Mouse (Mus musculus) hindbrain, embryonic 10.5 days (tissue): ENCODE measurements around the gene Cyp11a1. TPM values are rescaled to one million over a fixed set of nuclear protein-coding genes. Genes with fewer than 3 reads are reported as not detected.

Experiments
- DNase-seq: peaks from one replicate; pipeline ENCODE4 v3.0.0-alpha.2; 2017; ENCODE audit warnings: low spot score
- H3K27ac ChIP-seq: fragments of 300-500 bp; sonication (generic); 2 replicates; pipeline ENCODE4 v1.5.1; 2016; ENCODE audit warnings: mild to moderate bottlenecking, moderate library complexity
- H3K27me3 ChIP-seq: fragments of 300-500 bp; sonication (generic); 2 replicates; pipeline ENCODE4 v1.6.1; 2016; ENCODE audit warnings: mild to moderate bottlenecking; ENCODE audit not compliant: poor library complexity, insufficient read depth, severe bottlenecking
- H3K36me3 ChIP-seq: fragments of 300-500 bp; sonication (generic); 2 replicates; pipeline ENCODE4 v1.6.1; 2016; ENCODE audit warnings: mild to moderate bottlenecking, moderate library complexity
- H3K4me1 ChIP-seq: fragments of 300-500 bp; sonication (generic); replicated peaks from 2 replicates; pipeline ENCODE4 v1.6.1; 2016; ENCODE audit warnings: mild to moderate bottlenecking
- H3K4me3 ChIP-seq: fragments of 300-500 bp; sonication (generic); 2 replicates; pipeline ENCODE4 v1.5.1; 2016; ENCODE audit warnings: mild to moderate bottlenecking, moderate library complexity
- H3K9me3 ChIP-seq: fragments of 300-500 bp; sonication (generic); 2 replicates; pipeline ENCODE4 v1.6.1; 2016; ENCODE audit warnings: mild to moderate bottlenecking, moderate library complexity
- WGBS: fragments of 180-500 bp; shearing (Covaris S2); methylation state at CpG from one replicate; pipeline ENCODE4 v1.1.7; 2016; 5-methylcytosine and 5-hydroxymethylcytosine counted together
- polyA plus RNA-seq: library from polyadenylated mRNA; unstranded; fragments of >200 nt; fragmentation: Nextera tagmentation; extraction: Ambion mirVana; gene quantifications from 2 replicates; pipeline ENCODE4 v1.2.1, GENCODE M21; 2016

Cyp11a1 gene
- polyA plus RNA-seq = not detected in 2 replicates

GRCm38 (mm10) chr9:58005753-58006461, at the start of gene Cyp11a1:
Cyp11a1 (plus strand) TSS chr9:58006411.
- Histone ChIP-seq H3K9me3 (no peaks in the 10 kb centered on the region), H3K27me3 (no peaks in the 10 kb centered on the region), H3K36me3 (no peaks in the 10 kb centered on the region), H3K27ac (no peak within 1 kb of the TSS), H3K4me3 (no peak within 1 kb of the TSS), H3K4me1 (peaks cover 27% of the 10 kb centered on the region)
- WGBS = 88% methylated on average over 16 of the region's 16 CpGs
- no peak for DNase-seq

GRCm38 (mm10) chr9:57956838-57957236, 49.4 kb upstream of the Cyp11a1 start:
- 81% methylated on average over 5 of the region's 5 CpGs for WGBS
- no peak overlapping the region for H3K27ac ChIP-seq
- H3K4me3 ChIP-seq = no peak overlapping the region

GRCm38 (mm10) chr9:57958615-57959014, 47.6 kb upstream of the Cyp11a1 start:
- no peaks in the 10 kb centered on the region; the same call in 1 of the 2 replicates for H3K27me3 ChIP-seq
- no peak for DNase-seq
- no peaks in the 10 kb centered on the region for H3K9me3 ChIP-seq

More at GRCm38 (mm10) chr9:57956838-57957236, 49.4 kb upstream of the Cyp11a1 start:
- H3K9me3 ChIP-seq = no peaks in the 10 kb centered on the region
- H3K36me3 ChIP-seq = peaks cover 36% of the 10 kb centered on the region
- H3K27me3 ChIP-seq = peaks cover 1% of the 10 kb centered on the region; the same call in 1 of the 2 replicates
- DNase-seq = no peak
- H3K4me1 ChIP-seq = peaks cover 35% of the 10 kb centered on the region

GRCm38 (mm10) chr9:57959399-57959798, 46.8 kb upstream of the Cyp11a1 start:
- DNase-seq = no peak
- no peaks in the 10 kb centered on the region; the same call in 1 of the 2 replicates for H3K27me3 ChIP-seq
- WGBS = 75% methylated on average over 10 of the region's 10 CpGs
- peaks cover 32% of the 10 kb centered on the region for H3K4me1 ChIP-seq
- no peak overlapping the region for H3K27ac ChIP-seq
- H3K9me3 ChIP-seq = no peaks in the 10 kb centered on the region
- H3K4me3 ChIP-seq = no peak overlapping the region
- H3K36me3 ChIP-seq = peaks cover 36% of the 10 kb centered on the region

More at GRCm38 (mm10) chr9:57958615-57959014, 47.6 kb upstream of the Cyp11a1 start:
- H3K36me3 ChIP-seq = peaks cover 36% of the 10 kb centered on the region
- H3K27ac ChIP-seq = no peak overlapping the region
- no peak overlapping the region for H3K4me3 ChIP-seq
- WGBS = 83% methylated on average over 1 of the region's 1 CpGs
- H3K4me1 ChIP-seq = peaks cover 31% of the 10 kb centered on the region

GRCm38 (mm10) chr9:57959886-57960866, 46.0 kb upstream of the Cyp11a1 start:
- peaks cover 36% of the 10 kb centered on the region for H3K36me3 ChIP-seq
- H3K27me3 ChIP-seq = no peaks in the 10 kb centered on the region; the same call in 1 of the 2 replicates
- no peak for DNase-seq
- H3K4me1 ChIP-seq = peaks cover 37% of the 10 kb centered on the region
- H3K9me3 ChIP-seq = no peaks in the 10 kb centered on the region
- H3K27ac ChIP-seq = no peak overlapping the region
- H3K4me3 ChIP-seq = no peak overlapping the region
- 88% methylated on average over 17 of the region's 17 CpGs for WGBS

- Histone ChIP-seq H3K36me3 (peaks cover 33% of the 10 kb centered on the region), H3K4me1 (peaks cover 36% of the 10 kb centered on the region), H3K4me3 (no peak overlapping the region), H3K9me3 (no peaks in the 10 kb centered on the region), H3K27ac (peak overlapping the region; percentile 36), H3K27me3 (no peaks in the 10 kb centered on the region; the same call in 1 of the 2 replicates)
- DNase-seq = no peak
- 88% methylated on average over 15 of the region's 15 CpGs for WGBS
Measured at GRCm38 (mm10) chr9:57961226-57961625, 45.0 kb upstream of the Cyp11a1 start.

GRCm38 (mm10) chr9:57961863-57962778, 44.1 kb upstream of the Cyp11a1 start:
- Histone ChIP-seq H3K4me3 (no peak overlapping the region), H3K27ac (peak overlapping the region; percentile 50), H3K9me3 (no peaks in the 10 kb centered on the region), H3K27me3 (no peaks in the 10 kb centered on the region; the same call in 1 of the 2 replicates), H3K4me1 (peaks cover 36% of the 10 kb centered on the region), H3K36me3 (peaks cover 24% of the 10 kb centered on the region)
- 65% methylated on average over 17 of the region's 17 CpGs for WGBS
- DNase-seq = no peak

GRCm38 (mm10) chr9:57963249-57963997, 42.8 kb upstream of the Cyp11a1 start:
- Histone ChIP-seq H3K9me3 (no peaks in the 10 kb centered on the region), H3K4me3 (no peak overlapping the region), H3K27me3 (no peaks in the 10 kb centered on the region; the same call in 1 of the 2 replicates), H3K27ac (no peak overlapping the region), H3K4me1 (peaks cover 41% of the 10 kb centered on the region), H3K36me3 (peaks cover 14% of the 10 kb centered on the region)
- no peak for DNase-seq
- 93% methylated on average over 4 of the region's 4 CpGs for WGBS

GRCm38 (mm10) chr9:57963998-57964395, 42.2 kb upstream of the Cyp11a1 start:
- Histone ChIP-seq H3K4me3 (no peak overlapping the region), H3K36me3 (peaks cover 13% of the 10 kb centered on the region), H3K27ac (peak overlapping the region; percentile 46; the same call in 1 of the 2 replicates), H3K9me3 (no peaks in the 10 kb centered on the region), H3K27me3 (no peaks in the 10 kb centered on the region; the same call in 1 of the 2 replicates), H3K4me1 (peaks cover 41% of the 10 kb centered on the region)
- DNase-seq = no peak
- 81% methylated on average over 5 of the region's 5 CpGs for WGBS

GRCm38 (mm10) chr9:57964528-57965250, 41.5 kb upstream of the Cyp11a1 start:
- H3K4me1 ChIP-seq = peaks cover 43% of the 10 kb centered on the region
- no peaks in the 10 kb centered on the region for H3K9me3 ChIP-seq
- no peak for DNase-seq
- 70% methylated on average over 6 of the region's 6 CpGs for WGBS
- peaks cover 13% of the 10 kb centered on the region for H3K36me3 ChIP-seq
- H3K27ac ChIP-seq = peak overlapping the region; percentile 46; the same call in 1 of the 2 replicates
- no peaks in the 10 kb centered on the region; the same call in 1 of the 2 replicates for H3K27me3 ChIP-seq
- no peak overlapping the region for H3K4me3 ChIP-seq
